Mouse (Mus musculus): ENCODE measurements at regions not wholly inside any gene's neighbourhood (a gene's known extent, or its start where the extent isn't known, plus 50 kb on each side); places are given as distances from the start of the nearest gene placed in this dataset.

DNA sequence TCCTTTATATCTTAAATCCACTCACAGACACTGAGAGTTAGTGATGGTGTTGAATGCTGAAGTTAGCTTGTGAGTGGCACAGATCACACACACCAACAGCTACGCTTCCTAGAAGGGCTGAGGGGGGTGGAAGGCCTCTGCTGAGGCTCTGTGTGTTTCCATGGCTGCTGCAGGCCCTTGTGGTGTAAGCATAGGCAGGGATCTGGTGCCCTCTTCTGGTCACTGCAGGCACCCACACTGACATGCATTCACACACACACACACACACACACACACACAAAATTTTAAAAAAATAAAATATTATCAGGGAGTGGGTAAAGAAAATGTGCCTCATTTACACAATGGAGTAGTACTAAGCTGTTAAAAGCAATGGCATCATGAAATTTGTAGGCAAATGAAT is 105.5 kb upstream of the 1700021F07Rik start:
- H3K27me3 ChIP-seq (ENCODE audit: control insufficient read depth in 1 of 2, insufficient read depth in 2 of 2, low read length in 2 of 2): no peaks in the 10 kb centered on the region
- no peaks in the 10 kb centered on the region for H3K36me3 ChIP-seq (ENCODE audit: control insufficient read depth in 1 of 2, insufficient read depth in 2 of 2, low read length in 2 of 2)
- H3K4me3 ChIP-seq (ENCODE audit: control insufficient read depth in 1 of 2, insufficient read depth in 1 of 2, low read depth in 2 of 2, low read length in 2 of 2): no peak overlapping the region
- no peaks in the 10 kb centered on the region for H3K79me2 ChIP-seq (ENCODE audit: control insufficient read depth, insufficient read depth, low read length, poor library complexity)
- no peaks in the 10 kb centered on the region for H3K9me3 ChIP-seq (replicated peaks; ENCODE audit: insufficient read depth, low read length)
- no peak for DNase-seq (ENCODE audit: low read depth, low spot score)
- H3K9ac ChIP-seq (ENCODE audit: control insufficient read depth, low read depth, low read length, poor library complexity, severe bottlenecking): no peak overlapping the region
- no peak overlapping the region for H3K27ac ChIP-seq (ENCODE audit: control insufficient read depth, low read depth, low read length)
- peak in 1 of 3 experiments; percentile 9; a peak in 1 of 6 replicates for TF ChIP-seq CTCF (IDR thresholded peaks at IDR 0.05 in 2 of 3, conservative IDR thresholded peaks at IDR 0.05 in 1 of 3; ENCODE audit: control insufficient read depth in 1 of 3, insufficient read depth in 1 of 3, low read depth in 2 of 3, low read length in 3 of 3, poor library complexity in 1 of 3, severe bottlenecking in 1 of 3)
- no peak for TF ChIP-seq CHD2 (IDR thresholded peaks at IDR 0.05; ENCODE audit: low read length)
- H3K4me1 ChIP-seq (ENCODE audit: control insufficient read depth in 1 of 2, insufficient read depth in 2 of 2, low read length in 2 of 2): no peaks in the 10 kb centered on the region

DNA sequence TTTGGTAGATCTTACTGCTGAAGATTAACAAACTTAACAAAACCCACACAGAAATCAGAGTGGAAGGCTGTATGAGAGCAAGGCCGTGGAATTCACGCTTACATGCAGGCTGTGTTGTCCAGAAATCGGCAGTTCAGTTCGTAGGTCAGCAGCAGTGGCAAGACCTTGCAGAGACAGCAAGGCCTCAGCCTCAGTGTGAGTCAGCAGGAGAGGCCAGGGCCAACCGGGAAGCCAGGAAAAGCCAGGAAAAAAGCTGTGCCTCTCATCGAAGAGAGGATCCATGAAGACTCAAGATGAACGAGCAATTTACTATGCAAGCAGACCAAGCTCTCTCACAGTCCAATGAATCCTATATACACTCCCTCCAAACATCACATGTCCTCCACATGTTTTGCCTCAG is 103.4 kb upstream of the 1700021F07Rik start:
- no peak for TF ChIP-seq TBP (IDR thresholded peaks at IDR 0.05; ENCODE audit: low read depth, low read length)
- no peak for TF ChIP-seq ETS1 (IDR thresholded peaks at IDR 0.05; ENCODE audit: low read depth, low read length)
- no peak for TF ChIP-seq MXI1 (IDR thresholded peaks at IDR 0.05; ENCODE audit: low read depth, low read length)
- TF ChIP-seq USF2 (IDR thresholded peaks at IDR 0.05; ENCODE audit: borderline replicate concordance in 1 of 2, insufficient read depth in 1 of 2, low read depth in 1 of 2, low read length in 2 of 2): no peak
- TF ChIP-seq EP300 (IDR thresholded peaks at IDR 0.05; ENCODE audit: low read depth in 1 of 2, low read length in 2 of 2): no peak
- no peak for TF ChIP-seq MYC (IDR thresholded peaks at IDR 0.05; ENCODE audit: low read depth, low read length)
- no peak for TF ChIP-seq SMC3 (IDR thresholded peaks at IDR 0.05; ENCODE audit: low read depth, low read length)
- TF ChIP-seq JUND (IDR thresholded peaks at IDR 0.05; ENCODE audit: low read depth, low read length): no peak
- TF ChIP-seq SIN3A (IDR thresholded peaks at IDR 0.05; ENCODE audit: low read length): no peak
- no peak for TF ChIP-seq USF1 (IDR thresholded peaks at IDR 0.05; ENCODE audit: low read depth, low read length)
- TF ChIP-seq NRF1 (IDR thresholded peaks at IDR 0.05; ENCODE audit: insufficient read depth, low read depth, low read length, poor library complexity, severe bottlenecking): no peak
- no peak for TF ChIP-seq BHLHE40 (IDR thresholded peaks at IDR 0.05; ENCODE audit: borderline replicate concordance, low read depth, low read length)
- no peak for TF ChIP-seq GATA1 (IDR thresholded peaks at IDR 0.05; ENCODE audit: low read depth, low read length)
- TF ChIP-seq POLR2AphosphoS5 (IDR thresholded peaks at IDR 0.05; ENCODE audit: borderline replicate concordance, low read depth, low read length): no peak
- no peak for TF ChIP-seq MYB (IDR thresholded peaks at IDR 0.05; ENCODE audit: low read depth, low read length)
- no peaks in the 10 kb centered on the region for H3K4me1 ChIP-seq (ENCODE audit: control insufficient read depth in 1 of 2, insufficient read depth in 2 of 2, low read length in 2 of 2)
- no peak overlapping the region for H3K4me3 ChIP-seq (ENCODE audit: control insufficient read depth in 1 of 2, insufficient read depth in 1 of 2, low read depth in 2 of 2, low read length in 2 of 2)
- H3K9ac ChIP-seq (ENCODE audit: control insufficient read depth, low read depth, low read length, poor library complexity, severe bottlenecking): no peak overlapping the region
- no peak for DNase-seq (ENCODE audit: low read depth, low spot score)
- no peaks in the 10 kb centered on the region for H3K36me3 ChIP-seq (ENCODE audit: control insufficient read depth in 1 of 2, insufficient read depth in 2 of 2, low read length in 2 of 2)
- H3K27me3 ChIP-seq (ENCODE audit: control insufficient read depth in 1 of 2, insufficient read depth in 2 of 2, low read length in 2 of 2): no peaks in the 10 kb centered on the region
- H3K9me3 ChIP-seq (replicated peaks; ENCODE audit: insufficient read depth, low read length): no peaks in the 10 kb centered on the region
- no peaks in the 10 kb centered on the region for H3K79me2 ChIP-seq (ENCODE audit: control insufficient read depth, insufficient read depth, low read length, poor library complexity)
- H3K27ac ChIP-seq (ENCODE audit: control insufficient read depth, low read depth, low read length): no peak overlapping the region
